Mouse (Mus musculus): ENCODE results near the gene Gm44973. TPM values are rescaled to one million over a fixed set of nuclear protein-coding genes. Genes with fewer than 3 reads are reported as not detected.

Gm44973 gene
- total RNA-seq, 1 experiment from 2014 or later, result not detected

GRCm38 (mm10) chr7:5060944-5061773 lies 45.9 kb downstream of the Gm44973 start:
- ATAC-seq (replicated peaks in 1 of 2; ENCODE audit: insufficient read depth in 1 of 2, low FRiP score in 2 of 2, low TSS enrichment in 1 of 2, low read depth in 1 of 2, poor library complexity in 2 of 2, severe bottlenecking in 2 of 2), result peak; percentile 68 to 69

- ATAC-seq (replicated peaks in 1 of 2; ENCODE audit: insufficient read depth in 1 of 2, low FRiP score in 2 of 2, low TSS enrichment in 1 of 2, low read depth in 1 of 2, poor library complexity in 2 of 2, severe bottlenecking in 2 of 2), result peak; percentile 12 to 33; a peak in 2 of 4 replicates
These were observed 46.6 kb downstream of the Gm44973 start, which contains the start of gene U2af2 for GRCm38 (mm10) chr7:5061774-5062359. U2af2 (plus strand) TSS chr7:5062143.

- ATAC-seq (replicated peaks in 1 of 2; ENCODE audit: insufficient read depth in 1 of 2, low FRiP score in 2 of 2, low TSS enrichment in 1 of 2, low read depth in 1 of 2, poor library complexity in 2 of 2, severe bottlenecking in 2 of 2), result no peak
These were observed 47.2 kb downstream of the Gm44973 start for GRCm38 (mm10) chr7:5062360-5063001.

GRCm38 (mm10) chr7:5064886-5065285 lies 49.6 kb downstream of the Gm44973 start:
- no peak for ATAC-seq (replicated peaks in 1 of 2; ENCODE audit: insufficient read depth in 1 of 2, low FRiP score in 2 of 2, low TSS enrichment in 1 of 2, low read depth in 1 of 2, poor library complexity in 2 of 2, severe bottlenecking in 2 of 2)

- ATAC-seq (replicated peaks in 1 of 2; ENCODE audit: insufficient read depth in 1 of 2, low FRiP score in 2 of 2, low TSS enrichment in 1 of 2, low read depth in 1 of 2, poor library complexity in 2 of 2, severe bottlenecking in 2 of 2), result no peak
These were observed 58.3 kb downstream of the Gm44973 start for GRCm38 (mm10) chr7:5073586-5073985.

- no peak for ATAC-seq (replicated peaks in 1 of 2; ENCODE audit: insufficient read depth in 1 of 2, low FRiP score in 2 of 2, low TSS enrichment in 1 of 2, low read depth in 1 of 2, poor library complexity in 2 of 2, severe bottlenecking in 2 of 2)
These were observed 59.7 kb downstream of the Gm44973 start for GRCm38 (mm10) chr7:5074984-5075383.

GRCm38 (mm10) chr7:5076931-5077330 lies 61.6 kb downstream of the Gm44973 start:
- ATAC-seq (replicated peaks in 1 of 2; ENCODE audit: insufficient read depth in 1 of 2, low FRiP score in 2 of 2, low TSS enrichment in 1 of 2, low read depth in 1 of 2, poor library complexity in 2 of 2, severe bottlenecking in 2 of 2), result no peak

GRCm38 (mm10) chr7:5079365-5080009 lies 64.2 kb downstream of the Gm44973 start:
- ATAC-seq (replicated peaks in 1 of 2; ENCODE audit: insufficient read depth in 1 of 2, low FRiP score in 2 of 2, low TSS enrichment in 1 of 2, low read depth in 1 of 2, poor library complexity in 2 of 2, severe bottlenecking in 2 of 2), result peak in 1 of 2 experiments; percentile 1; a peak in 1 of 4 replicates

- peak; percentile 96 to 99 for ATAC-seq (replicated peaks in 1 of 2; ENCODE audit: insufficient read depth in 1 of 2, low FRiP score in 2 of 2, low TSS enrichment in 1 of 2, low read depth in 1 of 2, poor library complexity in 2 of 2, severe bottlenecking in 2 of 2)
These were observed 64.9 kb downstream of the Gm44973 start, which contains the start of gene Epn1 for GRCm38 (mm10) chr7:5080010-5080751. Epn1 (plus strand) TSS chr7:5080235.

GRCm38 (mm10) chr7:5080815-5081214 lies 65.5 kb downstream of the Gm44973 start:
- ATAC-seq (replicated peaks in 1 of 2; ENCODE audit: insufficient read depth in 1 of 2, low FRiP score in 2 of 2, low TSS enrichment in 1 of 2, low read depth in 1 of 2, poor library complexity in 2 of 2, severe bottlenecking in 2 of 2), result no peak

- no peak for ATAC-seq (replicated peaks in 1 of 2; ENCODE audit: insufficient read depth in 1 of 2, low FRiP score in 2 of 2, low TSS enrichment in 1 of 2, low read depth in 1 of 2, poor library complexity in 2 of 2, severe bottlenecking in 2 of 2)
These were observed 65.9 kb downstream of the Gm44973 start for GRCm38 (mm10) chr7:5081241-5081640.

GRCm38 (mm10) chr7:5081939-5082338 lies 66.6 kb downstream of the Gm44973 start:
- ATAC-seq (replicated peaks in 1 of 2; ENCODE audit: insufficient read depth in 1 of 2, low FRiP score in 2 of 2, low TSS enrichment in 1 of 2, low read depth in 1 of 2, poor library complexity in 2 of 2, severe bottlenecking in 2 of 2), result no peak

Other genes with a start within 250 kb of the Gm44973 start
- not detected in 2 replicates for gene Fam71e2, start 244.2 kb upstream of the Gm44973 start, total RNA-seq (2017)
- gene Il11, start 232.6 kb upstream of the Gm44973 start, total RNA-seq (2017), result 0.25 and 0.74 TPM in 2 replicates
- 1.3 TPM in 1 of 2 replicates, not detected in the other for gene Tmem190, start 232.6 kb upstream of the Gm44973 start, total RNA-seq (2017)
- gene Tmem238, start 225.8 kb upstream of the Gm44973 start, total RNA-seq (2017), result 9.3 and 19.0 TPM in 2 replicates
- 736 and 741 TPM in 2 replicates for gene Rpl28, start 222.6 kb upstream of the Gm44973 start, total RNA-seq (2017)
- 137 and 174 TPM in 2 replicates for gene Ube2s, start 202.9 kb upstream of the Gm44973 start, total RNA-seq (2017)
- 0.06 and 0.45 TPM in 2 replicates for gene Shisa7, start 170.8 kb upstream of the Gm44973 start, total RNA-seq (2017)
- gene Isoc2b, start 145.2 kb upstream of the Gm44973 start, total RNA-seq (2017), result 59.8 and 69.7 TPM in 2 replicates
- 7.1 and 9.0 TPM in 2 replicates for gene Isoc2a, start 138.3 kb upstream of the Gm44973 start, total RNA-seq (2017)
- gene Gm36210, start 109.0 kb upstream of the Gm44973 start, total RNA-seq (2017), result not detected in 2 replicates
- gene Zfp628, start 100.3 kb upstream of the Gm44973 start, total RNA-seq (2017), result 2.2 and 3.2 TPM in 2 replicates
- not detected in 2 replicates for gene Nat14, start 93.5 kb upstream of the Gm44973 start, total RNA-seq (2017)
- gene Ssc5d, start 89.7 kb upstream of the Gm44973 start, total RNA-seq (2017), result not detected in 2 replicates
- gene Sbk2, start 51.1 kb upstream of the Gm44973 start, total RNA-seq (2017), result not detected in 2 replicates
- gene Sbk3, start 44.3 kb upstream of the Gm44973 start, total RNA-seq (2017), result not detected in 2 replicates
- gene Zfp579, start 19.3 kb upstream of the Gm44973 start, total RNA-seq (2017), result 5.7 and 6.6 TPM in 2 replicates
- 3.0 and 12.6 TPM in 2 replicates for gene Zfp524, start 1.1 kb upstream of the Gm44973 start, total RNA-seq (2017)
- 25.6 and 32.0 TPM in 2 replicates for gene Fiz1, start 799 bp upstream of the Gm44973 start, total RNA-seq (2017)
- gene Zfp865, start 4.9 kb downstream of the Gm44973 start, total RNA-seq (2017), result 13.9 and 14.0 TPM in 2 replicates
- not detected in 2 replicates for gene Ccdc106, start 5.1 kb downstream of the Gm44973 start, total RNA-seq (2017)
- 1.3 TPM in 1 of 2 replicates, not detected in the other for gene 4632433K11Rik, start 18.6 kb downstream of the Gm44973 start, total RNA-seq (2017)
- 3.9 and 5.9 TPM in 2 replicates for gene Zfp784, start 22.9 kb downstream of the Gm44973 start, total RNA-seq (2017)
- gene Zfp580, start 36.0 kb downstream of the Gm44973 start, total RNA-seq (2017), result 2.1 and 2.4 TPM in 2 replicates
- gene U2af2, start 46.6 kb downstream of the Gm44973 start, total RNA-seq (2017), result 229 and 261 TPM in 2 replicates
- 25.7 and 38.2 TPM in 2 replicates for gene Epn1, start 64.7 kb downstream of the Gm44973 start, total RNA-seq (2017)
- gene Rfpl4, start 101.5 kb downstream of the Gm44973 start, total RNA-seq (2017), result not detected in 2 replicates
- not detected in 2 replicates for gene Rasl2-9, start 110.5 kb downstream of the Gm44973 start, total RNA-seq (2017)
- not detected in 2 replicates for gene Vmn1r55, start 134.2 kb downstream of the Gm44973 start, total RNA-seq (2017)
- not detected in 2 replicates for gene Vmn1r56, start 181.3 kb downstream of the Gm44973 start, total RNA-seq (2017)
- not detected in 2 replicates for gene Vmn1r57, start 203.0 kb downstream of the Gm44973 start, total RNA-seq (2017)

Measured in hematopoietic stem cell, adult 5-6 weeks (primary cell).